Mouse (Mus musculus): ENCODE results near the gene Prepl.

Prepl gene

GRCm38 (mm10) chr17:85071088-85071775 lies 18.8 kb downstream of the Prepl start:
- no peak for DNase-seq (ENCODE audit: extremely low spot score, low spot score)

- no peak for DNase-seq (ENCODE audit: extremely low spot score, low spot score)
Observed at GRCm38 (mm10) chr17:85070658-85071057, 19.4 kb downstream of the Prepl start.

- no peak for DNase-seq (ENCODE audit: extremely low spot score, low spot score)
Observed at GRCm38 (mm10) chr17:85067331-85067730, 22.7 kb downstream of the Prepl start.

GRCm38 (mm10) chr17:85063560-85063959 lies 26.5 kb downstream of the Prepl start:
- DNase-seq (ENCODE audit: extremely low spot score, low spot score): no peak

- no peak for DNase-seq (ENCODE audit: extremely low spot score, low spot score)
Observed at GRCm38 (mm10) chr17:85059136-85059535, 30.9 kb downstream of the Prepl start.

GRCm38 (mm10) chr17:85058276-85058675 lies 31.8 kb downstream of the Prepl start:
- no peak for DNase-seq (ENCODE audit: extremely low spot score, low spot score)

- DNase-seq (ENCODE audit: extremely low spot score, low spot score): no peak
Observed at GRCm38 (mm10) chr17:85048379-85048778, 41.7 kb downstream of the Prepl start.

GRCm38 (mm10) chr17:85045160-85045559 lies 44.9 kb downstream of the Prepl start:
- DNase-seq (ENCODE audit: extremely low spot score, low spot score): no peak

GRCm38 (mm10) chr17:85044466-85044865 lies 45.6 kb downstream of the Prepl start:
- DNase-seq (ENCODE audit: extremely low spot score, low spot score): no peak

GRCm38 (mm10) chr17:85043404-85043816 lies 46.6 kb downstream of the Prepl start:
- no peak for DNase-seq (ENCODE audit: extremely low spot score, low spot score)

GRCm38 (mm10) chr17:85042419-85042818 lies 47.6 kb downstream of the Prepl start:
- no peak for DNase-seq (ENCODE audit: extremely low spot score, low spot score)

- DNase-seq (ENCODE audit: extremely low spot score, low spot score): no peak
Observed at GRCm38 (mm10) chr17:85040913-85041312, 49.1 kb downstream of the Prepl start.

GRCm38 (mm10) chr17:85038761-85039160 lies 51.3 kb downstream of the Prepl start:
- no peak for DNase-seq (ENCODE audit: extremely low spot score, low spot score)

GRCm38 (mm10) chr17:85038311-85038710 lies 51.7 kb downstream of the Prepl start:
- no peak for DNase-seq (ENCODE audit: extremely low spot score, low spot score)

- no peak for DNase-seq (ENCODE audit: extremely low spot score, low spot score)
Observed at GRCm38 (mm10) chr17:85037855-85038254, 52.2 kb downstream of the Prepl start.

- no peak for DNase-seq (ENCODE audit: extremely low spot score, low spot score)
Observed at GRCm38 (mm10) chr17:85034068-85034467, 56.0 kb downstream of the Prepl start.

GRCm38 (mm10) chr17:85033087-85033486 lies 57.0 kb downstream of the Prepl start:
- no peak for DNase-seq (ENCODE audit: extremely low spot score, low spot score)

- DNase-seq (ENCODE audit: extremely low spot score, low spot score): no peak
Observed at GRCm38 (mm10) chr17:85030651-85031050, 59.4 kb downstream of the Prepl start.

- no peak for DNase-seq (ENCODE audit: extremely low spot score, low spot score)
Observed at GRCm38 (mm10) chr17:85028797-85029196, 61.2 kb downstream of the Prepl start.

- DNase-seq (ENCODE audit: extremely low spot score, low spot score): no peak
Observed at GRCm38 (mm10) chr17:85028093-85028739, 61.8 kb downstream of the Prepl start, which contains the start of gene Slc3a1. Gene Slc3a1 (plus strand): TSS chr17:85028376.

GRCm38 (mm10) chr17:85027247-85027646 lies 62.8 kb downstream of the Prepl start:
- no peak for DNase-seq (ENCODE audit: extremely low spot score, low spot score)

GRCm38 (mm10) chr17:85026436-85026835 lies 63.6 kb downstream of the Prepl start:
- no peak for DNase-seq (ENCODE audit: extremely low spot score, low spot score)

- no peak for DNase-seq (ENCODE audit: extremely low spot score, low spot score)
Observed at GRCm38 (mm10) chr17:85025151-85025550, 64.9 kb downstream of the Prepl start.

Measured in neural tube, embryonic 10.5 days (tissue).